In genomic region chr10:41565141-41565540, GRCm38 (mm10) we compare ENCODE assay signal across 10 mouse cellular contexts. TPM values are rescaled to one million over a fixed set of nuclear protein-coding genes. Genes with fewer than 3 reads are reported as not detected.
DNase-seq lines count a peak whose midpoint lies in the region; ATAC-seq lines count a peak whose summit lies in the region.
"Had no signal": no experiment of that assay in that cellular context is flagged by ENCODE, and none has a peak within 500 bp of the region (broad histone marks: within the 10 kb centered on the region; RNA-seq: fewer than 3 reads in every experiment).

No protein-coding gene starts in this region.

- no peak overlapping the region for H3K27ac ChIP-seq in intestine, embryonic 16.5 days (ENCODE audit: low read length)
- H3K27ac ChIP-seq: midbrain, embryonic 13.5 days had no signal

- DNase-seq in 3T3-L1 (ENCODE audit: low read depth, low spot score) (peak; percentile 98), MN1 (ENCODE audit: low spot score) (peak; percentile 96)
- DNase-seq in gastrocnemius, postnatal 10 days, result peak; percentile 69
- DNase-seq in cerebellum, adult 9-11 months, result no peak
- no peak for DNase-seq in testis, postnatal 10 days (ENCODE audit: low spot score)
- DNase-seq: cerebellum, adult 9-10 months; kidney, adult 11 months had no signal

- no peaks in the 10 kb centered on the region for H3K27me3 ChIP-seq in intestine, embryonic 16.5 days (replicated peaks; ENCODE audit: control insufficient read depth, insufficient read depth, low read length)
- H3K27me3 ChIP-seq: midbrain, embryonic 13.5 days had no signal

- no peak overlapping the region for H3K9ac ChIP-seq in intestine, embryonic 16.5 days (ENCODE audit: low read depth, low read length)
- H3K9ac ChIP-seq: midbrain, embryonic 13.5 days had no signal

- peak; percentile 69; the same call in 1 of the 2 replicates for ATAC-seq in intestine, embryonic 16.5 days
- ATAC-seq in inflammation-experienced regulatory T-cells, adult 6 months, result no peak
- ATAC-seq: midbrain, embryonic 13.5 days had no signal

- peaks cover 6% of the 10 kb centered on the region for H3K4me1 ChIP-seq in intestine, embryonic 16.5 days (ENCODE audit: control insufficient read depth, insufficient read depth, low read length)
- H3K4me1 ChIP-seq: midbrain, embryonic 13.5 days had no signal

- H3K4me2 ChIP-seq in intestine, embryonic 16.5 days (ENCODE audit: low read depth, low read length), result no peak overlapping the region
- H3K4me2 ChIP-seq: midbrain, embryonic 13.5 days had no signal

- no peak overlapping the region for H3K4me3 ChIP-seq in intestine, embryonic 16.5 days (ENCODE audit: low read length)
- H3K4me3 ChIP-seq: midbrain, embryonic 13.5 days had no signal

- H3K36me3 ChIP-seq in intestine, embryonic 16.5 days (ENCODE audit: control insufficient read depth, insufficient read depth, low read length), result no peaks in the 10 kb centered on the region
- H3K36me3 ChIP-seq: midbrain, embryonic 13.5 days had no signal

- no peaks in the 10 kb centered on the region for H3K9me3 ChIP-seq in intestine, embryonic 16.5 days (ENCODE audit: control insufficient read depth, low read length)

- 23% methylated on average over 5 of the region's 5 CpGs for WGBS in intestine, embryonic 16.5 days

RNA-seq across cellular contexts. Expression of gene Cd164, which starts 45.9 kb away (rescaled TPM):
- total RNA-seq in gastrocnemius, postnatal 10 days (2021), result 100 to 1,000 TPM; 173 to 184 TPM
- 186 and 195 TPM in 2 replicates for polyA plus RNA-seq in intestine, embryonic 16.5 days (2015; fragmentation: Nextera tagmentation; extraction: Ambion mirVana)
- 100 to 1,000 TPM; 202 to 255 (median 243) TPM for polyA plus RNA-seq in inflammation-experienced regulatory T-cells, adult 6 months (2017; shearing (Covaris generic))

Comparison
In these comparisons a context has a peak if more than half of its experiments do, and no peak if none do; other contexts are left out.
1. DNase-seq: peak in 3T3-L1 (single experiment), MN1 (single experiment) and gastrocnemius, postnatal 10 days (single experiment); none in cerebellum, adult 9-11 months (single experiment) and testis, postnatal 10 days (single experiment).